Mouse (Mus musculus) midbrain, embryonic 13.5 days (tissue): Measurements from ENCODE around the gene Zfp26. TPM values are rescaled to one million over a fixed set of nuclear protein-coding genes. Genes with fewer than 3 reads are reported as not detected.

Experiments
- ATAC-seq: fragments of 200-750 bp; cut with Nextera tagmentation; 2 replicates; pipeline ENCODE4 v1.8.0; 2017; ENCODE audit warnings: mild to moderate bottlenecking, moderate TSS enrichment, moderate library complexity
- H3K27ac ChIP-seq: fragments of 300-500 bp; sonication (generic); 2 replicates; pipeline ENCODE4 v1.5.1; 2015; ENCODE audit warnings: inconsistent platforms, mild to moderate bottlenecking, moderate library complexity
- H3K27me3 ChIP-seq: fragments of 300-500 bp; sonication (generic); 2 replicates; pipeline ENCODE4 v1.6.1; 2015; ENCODE audit warnings: mild to moderate bottlenecking, inconsistent platforms
- H3K36me3 ChIP-seq: fragments of 300-500 bp; sonication (generic); 2 replicates; pipeline ENCODE4 v1.6.1; 2015; ENCODE audit warnings: mild to moderate bottlenecking, inconsistent platforms
- H3K4me1 ChIP-seq: fragments of 300-500 bp; sonication (generic); replicated peaks from 2 replicates; pipeline ENCODE4 v1.6.1; 2015; ENCODE audit warnings: inconsistent platforms
- H3K4me2 ChIP-seq: fragments of 300-500 bp; sonication (generic); replicated peaks from 2 replicates; pipeline ENCODE4 v1.6.1; 2015; ENCODE audit warnings: moderate library complexity, mild to moderate bottlenecking, inconsistent platforms
- H3K4me3 ChIP-seq: fragments of 300-500 bp; sonication (generic); replicated peaks from 2 replicates; pipeline ENCODE4 v1.5.1; 2015; ENCODE audit warnings: mild to moderate bottlenecking, inconsistent platforms
- H3K9ac ChIP-seq: fragments of 300-500 bp; sonication (generic); replicated peaks from 2 replicates; pipeline ENCODE4 v1.6.1; 2015; ENCODE audit warnings: mild to moderate bottlenecking, inconsistent platforms
- H3K9me3 ChIP-seq: fragments of 300-500 bp; sonication (generic); 2 replicates; pipeline ENCODE4 v1.6.1; 2016; ENCODE audit warnings: mild to moderate bottlenecking, inconsistent platforms
- WGBS: fragments of 180-500 bp; shearing (Covaris S2); methylation state at CpG from one replicate; pipeline ENCODE4 v1.1.7; 2015; 5-methylcytosine and 5-hydroxymethylcytosine counted together
- polyA plus RNA-seq: library from polyadenylated mRNA; unstranded; fragments of >200 nt; fragmentation: Nextera tagmentation; extraction: Ambion mirVana; gene quantifications from 2 replicates; pipeline ENCODE4 v1.2.1, GENCODE M21; 2015

Zfp26 gene
- 17.5 and 20.1 TPM in 2 replicates for polyA plus RNA-seq

DNA sequence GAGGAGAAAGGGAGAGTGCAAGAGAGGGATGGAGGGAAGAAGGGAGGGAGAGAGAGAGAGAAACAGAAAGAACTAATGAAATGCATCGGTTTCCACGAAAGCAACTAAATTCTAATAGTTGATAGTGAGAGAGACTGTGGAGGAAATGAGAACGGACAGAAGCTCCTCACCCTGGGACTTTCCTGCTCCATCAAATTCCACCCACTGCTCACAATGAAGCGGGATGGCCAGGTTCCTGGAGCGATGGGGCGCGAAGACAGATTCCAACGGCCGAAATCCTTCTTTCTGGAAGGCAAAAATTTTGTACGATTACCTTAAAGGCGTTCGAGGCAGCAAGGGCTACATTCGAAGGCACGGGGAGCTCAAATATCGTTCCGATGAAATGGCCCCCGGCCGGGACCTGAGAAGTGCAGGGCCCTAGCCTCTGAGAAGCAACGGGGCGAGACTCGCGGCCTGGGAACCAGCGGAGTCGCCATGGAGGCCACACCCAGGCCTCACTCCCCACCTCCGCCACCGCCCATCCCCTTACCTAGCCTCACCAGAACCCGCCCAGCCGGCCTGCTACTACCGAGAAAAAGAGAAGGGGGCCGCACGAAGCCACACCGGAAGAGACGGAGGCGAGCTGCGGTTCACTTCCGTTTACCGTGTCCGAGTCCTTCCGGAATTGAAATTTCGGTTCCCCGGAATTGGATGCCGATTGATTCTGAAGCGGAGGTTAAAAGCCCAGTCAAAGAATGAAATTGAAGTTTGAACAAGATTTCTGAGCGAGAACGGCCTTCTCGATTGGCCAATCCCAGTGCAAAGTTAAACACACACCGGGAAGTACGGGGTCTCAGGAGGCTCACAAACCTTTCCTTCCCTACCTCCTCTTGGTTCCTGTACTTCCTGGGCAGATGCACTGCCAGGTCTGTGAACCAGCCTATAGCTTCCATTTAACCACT, at the start of gene Zfp26:
Gene Zfp26 (minus strand): TSS at position 786 of the 941 bp plus-strand sequence.
- Histone ChIP-seq H3K4me2 (peak within 1 kb of the TSS; percentile 81), H3K4me3 (peak within 1 kb of the TSS; percentile 88), H3K27ac (peak within 1 kb of the TSS; percentile 84), H3K9ac (peak within 1 kb of the TSS; percentile 92), H3K4me1 (peaks cover 20% of the 10 kb centered on the region), H3K36me3 (peaks cover 23% of the 10 kb centered on the region), H3K27me3 (no peaks in the 10 kb centered on the region), H3K9me3 (no peaks in the 10 kb centered on the region)
- peak; percentile 94 for ATAC-seq
- WGBS = under 1% methylated on average over 48 of the region's 48 CpGs

GRCm38 (mm10) chr9:20509676-20510075, 49.7 kb upstream of the Zfp26 start:
- peaks cover 35% of the 10 kb centered on the region for H3K4me1 ChIP-seq
- no peaks in the 10 kb centered on the region for H3K27me3 ChIP-seq
- no peak overlapping the region for H3K9ac ChIP-seq
- H3K9me3 ChIP-seq = no peaks in the 10 kb centered on the region
- peaks cover 61% of the 10 kb centered on the region for H3K36me3 ChIP-seq
- 70% methylated on average over 3 of the region's 3 CpGs for WGBS
- H3K4me3 ChIP-seq = no peak overlapping the region
- no peak overlapping the region for H3K27ac ChIP-seq
- no peak for ATAC-seq
- no peak overlapping the region for H3K4me2 ChIP-seq

GRCm38 (mm10) chr9:20504801-20505200, 44.8 kb upstream of the Zfp26 start:
- no peak for ATAC-seq
- Histone ChIP-seq H3K4me1 (peaks cover 1% of the 10 kb centered on the region; the same call in 1 of the 2 replicates), H3K36me3 (peaks cover 79% of the 10 kb centered on the region), H3K4me2 (no peak overlapping the region), H3K27me3 (no peaks in the 10 kb centered on the region), H3K4me3 (no peak overlapping the region), H3K9me3 (no peaks in the 10 kb centered on the region), H3K27ac (no peak overlapping the region), H3K9ac (no peak overlapping the region)
- 93% methylated on average over 5 of the region's 5 CpGs for WGBS

DNA sequence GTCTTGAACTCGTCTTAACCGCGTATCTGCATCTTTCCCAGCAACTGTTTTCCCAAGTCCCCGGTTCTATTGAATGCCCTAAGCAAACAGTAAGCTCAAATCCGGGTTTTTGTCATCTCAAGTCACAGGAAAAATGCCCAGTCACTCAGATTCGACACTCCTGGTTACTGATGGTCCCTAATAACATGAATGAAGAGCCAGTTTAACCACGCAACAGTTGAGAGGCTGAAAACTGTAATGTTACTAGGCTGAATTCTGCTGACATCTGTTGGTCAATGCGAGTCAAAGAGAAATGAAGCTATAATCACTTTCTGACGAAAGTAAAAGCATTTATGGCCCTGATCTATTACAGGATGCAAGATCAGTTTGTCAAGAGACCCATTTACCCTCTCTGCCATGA, 33.3 kb upstream of the Zfp26 start:
- H3K9ac ChIP-seq = peak overlapping the region; percentile 94
- no peaks in the 10 kb centered on the region for H3K27me3 ChIP-seq
- H3K4me1 ChIP-seq = peaks cover 38% of the 10 kb centered on the region
- H3K4me3 ChIP-seq = peak overlapping the region; percentile 94
- ATAC-seq = no peak
- H3K27ac ChIP-seq = peak overlapping the region; percentile 94
- H3K9me3 ChIP-seq = no peaks in the 10 kb centered on the region
- WGBS = 9% methylated on average over 9 of the region's 9 CpGs
- H3K36me3 ChIP-seq = peaks cover 33% of the 10 kb centered on the region
- H3K4me2 ChIP-seq = peak overlapping the region; percentile 83

DNA sequence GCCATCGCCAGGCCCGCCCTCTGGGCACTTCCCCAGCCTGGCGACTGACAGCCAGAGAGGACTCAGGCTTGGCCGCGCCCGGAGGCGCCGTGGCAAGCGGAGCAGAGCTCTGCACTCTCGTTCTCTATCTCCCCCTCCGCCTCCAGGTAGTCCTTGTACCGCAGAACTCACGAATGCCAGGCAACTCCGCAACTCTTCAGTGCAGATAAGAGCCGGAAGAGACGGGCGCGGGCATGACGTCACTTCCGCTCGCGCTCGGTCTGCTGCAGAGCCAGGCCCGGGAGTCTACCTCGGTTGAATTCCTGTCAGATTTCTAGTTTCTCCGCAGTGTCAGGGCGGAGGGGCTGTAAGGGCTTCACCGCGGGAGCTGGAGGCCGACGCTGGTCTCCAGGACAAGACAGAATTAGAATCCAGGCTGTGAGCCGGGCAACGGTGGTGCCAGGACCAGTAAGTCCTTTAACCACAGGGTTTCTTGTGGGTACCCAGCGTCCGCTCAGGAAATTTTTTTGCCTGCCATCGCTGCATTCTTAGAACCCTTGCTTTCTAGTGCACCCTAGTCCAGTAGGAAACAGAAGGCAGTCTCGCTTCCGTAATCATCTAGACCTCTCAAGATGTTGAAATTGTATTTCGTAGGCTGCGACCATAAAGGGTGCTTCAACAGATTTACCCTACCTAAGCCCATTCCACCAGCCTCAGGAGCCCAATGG, 32.7 kb upstream of the Zfp26 start, which contains the start of gene Zfp426:
Gene Zfp426 (minus strand): TSS at position 220 of the 707 bp plus-strand sequence.
- Histone ChIP-seq H3K27ac (peak within 1 kb of the TSS; percentile 94), H3K27me3 (no peaks in the 10 kb centered on the region)

DNA sequence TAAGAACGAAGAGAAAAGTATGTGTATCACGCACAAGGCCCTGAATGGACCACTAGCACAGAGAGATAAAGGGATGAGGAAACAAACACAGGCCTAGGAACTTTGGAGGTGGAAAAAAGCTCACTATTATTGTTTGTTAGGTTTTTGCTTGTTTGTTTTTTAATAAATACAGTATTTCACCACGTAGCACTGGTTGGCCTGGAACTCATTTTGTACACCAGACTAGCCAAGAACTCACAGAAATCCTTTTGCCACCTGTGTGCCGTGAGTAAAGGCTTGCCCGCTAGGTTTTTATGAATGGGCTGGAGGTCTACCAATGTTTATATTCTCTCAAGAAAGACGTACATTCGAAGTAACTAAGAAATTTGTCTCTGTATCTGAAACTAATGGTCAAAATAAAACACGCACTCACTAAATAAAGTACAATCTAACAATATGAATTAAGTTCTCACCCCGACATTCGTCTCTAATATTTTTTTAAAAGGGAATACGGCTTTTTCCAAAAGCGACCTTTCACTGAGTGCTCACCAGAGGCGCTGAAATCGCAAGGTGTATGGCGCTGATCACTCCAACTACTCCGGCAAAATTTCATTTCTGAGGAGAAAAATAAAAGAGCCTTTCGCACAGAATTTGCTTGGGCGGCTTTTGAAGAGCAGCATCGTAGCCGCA, 32.0 kb upstream of the Zfp26 start:
- Histone ChIP-seq H3K27ac (peak overlapping the region; percentile 94), H3K4me3 (peak overlapping the region; percentile 94), H3K27me3 (no peaks in the 10 kb centered on the region), H3K4me2 (peak overlapping the region; percentile 83), H3K36me3 (peaks cover 20% of the 10 kb centered on the region), H3K9me3 (no peaks in the 10 kb centered on the region), H3K4me1 (peaks cover 38% of the 10 kb centered on the region), H3K9ac (peak overlapping the region; percentile 94)
- ATAC-seq = no peak
- 12% methylated on average over 20 of the region's 20 CpGs for WGBS

More for the DNA sequence above, 32.7 kb upstream of the Zfp26 start, which contains the start of gene Zfp426:
- peak; percentile 98 for ATAC-seq
- Histone ChIP-seq H3K36me3 (peaks cover 27% of the 10 kb centered on the region), H3K4me3 (peak within 1 kb of the TSS; percentile 94), H3K9ac (peak within 1 kb of the TSS; percentile 94), H3K9me3 (no peaks in the 10 kb centered on the region), H3K4me1 (peaks cover 38% of the 10 kb centered on the region), H3K4me2 (peak within 1 kb of the TSS; percentile 83)
- WGBS = under 1% methylated on average over 40 of the region's 40 CpGs

GRCm38 (mm10) chr9:20489536-20489935, 29.6 kb upstream of the Zfp26 start:
- Histone ChIP-seq H3K9me3 (no peaks in the 10 kb centered on the region), H3K27ac (no peak overlapping the region), H3K4me1 (peaks cover 38% of the 10 kb centered on the region), H3K9ac (no peak overlapping the region), H3K27me3 (no peaks in the 10 kb centered on the region), H3K36me3 (peaks cover 28% of the 10 kb centered on the region), H3K4me3 (no peak overlapping the region), H3K4me2 (no peak overlapping the region)
- no peak for ATAC-seq
- WGBS = 89% methylated on average over 5 of the region's 5 CpGs

GRCm38 (mm10) chr9:20479396-20479795, 19.4 kb upstream of the Zfp26 start:
- ATAC-seq = no peak

DNA sequence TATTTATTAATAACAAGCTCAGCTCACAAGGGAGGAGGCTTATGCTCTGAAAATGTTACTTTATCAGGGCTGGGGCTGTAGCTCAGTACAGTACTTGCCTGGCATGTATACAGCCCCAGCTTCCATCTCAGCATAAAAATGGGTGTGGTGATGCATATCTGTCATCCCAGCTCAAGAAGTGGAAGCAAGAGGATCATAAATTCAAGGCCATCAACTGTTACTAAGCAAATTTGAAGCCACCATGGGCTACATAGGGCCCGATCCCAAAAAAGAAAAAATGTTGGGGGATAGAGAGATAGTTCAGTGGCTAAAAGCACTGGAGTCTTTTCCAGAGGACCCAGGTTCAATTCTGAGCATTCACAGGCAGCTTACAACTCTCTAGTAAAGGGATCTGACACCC, 16.7 kb upstream of the Zfp26 start:
- Histone ChIP-seq H3K9ac (no peak overlapping the region), H3K36me3 (peaks cover 84% of the 10 kb centered on the region), H3K4me1 (no peaks in the 10 kb centered on the region), H3K27me3 (no peaks in the 10 kb centered on the region), H3K4me2 (no peak overlapping the region), H3K4me3 (no peak overlapping the region), H3K9me3 (no peaks in the 10 kb centered on the region), H3K27ac (no peak overlapping the region)
- ATAC-seq = no peak
- WGBS = 97% methylated on average over 1 of the region's 1 CpGs

More at GRCm38 (mm10) chr9:20479396-20479795, 19.4 kb upstream of the Zfp26 start:
- Histone ChIP-seq H3K9ac (no peak overlapping the region), H3K36me3 (peaks cover 83% of the 10 kb centered on the region), H3K4me3 (no peak overlapping the region), H3K4me2 (no peak overlapping the region), H3K27ac (no peak overlapping the region), H3K27me3 (no peaks in the 10 kb centered on the region), H3K4me1 (no peaks in the 10 kb centered on the region), H3K9me3 (no peaks in the 10 kb centered on the region)
- WGBS = 90% methylated on average over 5 of the region's 5 CpGs

DNA sequence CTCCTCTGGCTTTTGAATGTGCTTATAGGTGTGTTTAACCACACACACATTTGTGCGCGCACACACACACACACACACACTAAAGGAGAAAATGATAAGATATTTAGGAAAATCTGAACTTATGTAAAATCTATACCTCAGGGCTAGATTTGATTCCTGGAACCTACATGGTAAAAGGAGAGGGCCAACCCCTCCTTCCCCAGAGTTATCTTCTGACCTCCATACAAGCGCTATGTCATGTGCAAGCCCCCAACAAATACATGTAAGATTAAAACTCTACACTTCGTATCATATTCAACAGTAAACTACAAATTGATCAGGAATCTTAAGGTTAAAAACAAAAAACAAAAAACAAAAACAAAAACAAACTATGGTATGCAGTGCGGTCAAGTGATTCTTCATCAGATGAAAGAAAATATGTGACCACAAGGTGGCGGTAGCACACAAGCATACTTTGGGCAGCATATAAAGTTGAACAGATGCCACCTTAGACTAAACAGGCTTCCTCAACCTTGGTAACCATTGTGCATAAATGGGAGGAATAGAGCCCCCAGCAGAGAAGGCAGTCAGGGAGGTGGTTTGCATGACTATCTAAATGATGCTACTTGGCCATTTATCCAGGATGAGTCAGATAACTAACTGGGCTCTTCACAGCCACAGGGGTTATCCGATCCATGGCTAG, 6.9 kb upstream of the Zfp26 start:
- no peak overlapping the region for H3K9ac ChIP-seq
- no peaks in the 10 kb centered on the region for H3K27me3 ChIP-seq
- no peak overlapping the region for H3K4me3 ChIP-seq
- H3K36me3 ChIP-seq = peaks cover 35% of the 10 kb centered on the region
- no peaks in the 10 kb centered on the region for H3K4me1 ChIP-seq
- ATAC-seq = peak; percentile 76
- no peak overlapping the region for H3K4me2 ChIP-seq
- H3K27ac ChIP-seq = no peak overlapping the region
- 56% methylated on average over 7 of the region's 7 CpGs for WGBS
- H3K9me3 ChIP-seq = peaks cover 7% of the 10 kb centered on the region

DNA sequence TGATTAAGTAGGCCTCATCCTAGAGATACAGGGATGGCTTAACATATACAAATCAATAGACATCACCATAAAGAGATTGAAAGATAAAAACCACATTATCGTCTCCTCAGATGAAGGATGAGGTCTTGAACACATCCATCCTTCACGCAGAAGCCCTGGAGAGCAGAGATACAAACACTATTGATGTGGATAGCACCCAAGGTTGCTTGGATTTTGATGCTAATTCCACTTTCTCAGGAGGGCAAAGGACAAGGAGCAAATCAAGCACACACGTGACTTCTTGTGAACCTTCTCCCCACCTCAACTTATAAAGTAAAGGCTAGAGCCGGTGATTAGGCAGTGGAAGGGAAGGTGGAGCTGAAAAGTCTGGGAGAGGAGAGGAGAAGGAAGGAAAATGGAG, 6.3 kb downstream of the Zfp26 start:
- H3K4me2 ChIP-seq = no peak overlapping the region
- H3K36me3 ChIP-seq = peaks cover 55% of the 10 kb centered on the region
- H3K9me3 ChIP-seq = no peaks in the 10 kb centered on the region
- WGBS = 95% methylated on average over 4 of the region's 4 CpGs
- no peak overlapping the region for H3K9ac ChIP-seq
- H3K27me3 ChIP-seq = no peaks in the 10 kb centered on the region
- no peak for ATAC-seq
- H3K4me1 ChIP-seq = peaks cover 10% of the 10 kb centered on the region
- no peak overlapping the region for H3K27ac ChIP-seq
- H3K4me3 ChIP-seq = no peak overlapping the region
